Mouse (Mus musculus) hindbrain, postnatal 0 days (tissue): ENCODE results near the gene Dnajb6. TPM values are rescaled to one million over a fixed set of nuclear protein-coding genes. Genes with fewer than 3 reads are reported as not detected.
A peak's percentile ranks its signal among the peaks of the same experiment; 100 is the strongest.

Source experiments
- ATAC-seq: fragments of 200-750 bp; cut with Nextera tagmentation; 2 replicates; pipeline ENCODE4 v1.8.0; 2017; ENCODE audit warnings: mild to moderate bottlenecking, moderate TSS enrichment, moderate library complexity
- DNase-seq: peaks from one replicate; pipeline ENCODE4 v3.0.0-alpha.2; 2015; ENCODE audit warnings: low spot score
- H3K27ac ChIP-seq: fragments of 300-500 bp; sonication (generic); 2 replicates; pipeline ENCODE4 v1.5.1; 2014; ENCODE audit warnings: mild to moderate bottlenecking
- H3K27me3 ChIP-seq: fragments of 300-500 bp; sonication (generic); 2 replicates; pipeline ENCODE4 v1.6.1; 2014; ENCODE audit warnings: low read length, mixed read lengths; ENCODE audit not compliant: insufficient read depth
- H3K36me3 ChIP-seq: fragments of 300-500 bp; sonication (generic); 2 replicates; pipeline ENCODE4 v1.6.1; 2014; ENCODE audit warnings: low read length, mixed read lengths; ENCODE audit not compliant: insufficient read depth
- H3K4me1 ChIP-seq: fragments of 300-500 bp; sonication (generic); 2 replicates; pipeline ENCODE4 v1.6.1; 2014; ENCODE audit warnings: antibody characterized with exemption, low read length, mixed read lengths; ENCODE audit not compliant: insufficient read depth
- H3K4me2 ChIP-seq: fragments of 300-500 bp; sonication (generic); 2 replicates; pipeline ENCODE4 v1.6.1; 2014; ENCODE audit warnings: low read depth, mild to moderate bottlenecking, low read length, moderate library complexity, mixed read lengths
- H3K4me3 ChIP-seq: fragments of 300-500 bp; sonication (generic); 2 replicates; pipeline ENCODE4 v1.5.1; 2014; ENCODE audit warnings: low read length
- H3K9ac ChIP-seq: fragments of 300-500 bp; sonication (generic); replicated peaks from 2 replicates; pipeline ENCODE4 v1.6.1; 2014; ENCODE audit warnings: mild to moderate bottlenecking, low read length, moderate library complexity, mixed read lengths
- H3K9me3 ChIP-seq: fragments of 300-500 bp; sonication (generic); 2 replicates; pipeline ENCODE4 v1.6.1; 2016; ENCODE audit warnings: low read length, mixed read lengths
- CTCF ChIP-seq: IDR thresholded peaks from 2 replicates; pipeline ENCODE4 v1.5.1; 2016; ENCODE audit warnings: antibody characterized with exemption, control low read depth, low read depth
- WGBS: fragments of 180-500 bp; shearing (Covaris S2); extraction: QIAGEN DNeasy Blood & Tissue Kit; methylation state at CpG from one replicate; pipeline ENCODE4 v1.1.7; 2014; 5-methylcytosine and 5-hydroxymethylcytosine counted together
- polyA plus RNA-seq: library from polyadenylated mRNA; unstranded; fragments of >200 nt; fragmentation: Nextera tagmentation; extraction: Ambion mirVana; gene quantifications from 2 replicates; pipeline ENCODE4 v1.2.1, GENCODE M21; 2015
- total RNA-seq: library from RNA; depleted of rRNA; stranded (reverse); fragments of >200 nt; gene quantifications from 2 replicates; pipeline ENCODE4 v1.2.3, GENCODE M21; 2014

The Dnajb6 gene
- total and polyA plus RNA-seq, 2 experiments from 2014 or later = 96.3 to 292 TPM

DNA sequence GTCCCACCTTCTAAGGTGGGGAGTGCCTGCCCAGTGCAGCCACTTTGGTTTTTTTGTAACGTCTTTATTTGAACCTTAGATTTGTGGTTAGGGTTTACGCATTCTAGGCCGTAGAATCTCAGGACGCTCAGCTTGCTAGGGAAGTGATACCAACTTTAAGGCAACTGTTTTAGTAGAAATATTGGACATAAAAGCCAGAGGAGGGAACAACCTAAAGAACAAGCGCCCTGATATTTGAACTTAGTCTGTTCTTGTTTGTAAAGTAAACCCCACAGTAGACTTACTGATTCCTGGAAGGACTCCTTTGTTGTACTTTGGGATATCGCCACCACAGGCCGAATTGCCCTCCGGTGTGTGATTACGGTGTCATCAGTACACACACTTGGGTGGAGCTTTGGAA lies 1.5 kb downstream of the Dnajb6 start:
- no peaks in the 10 kb centered on the region for H3K36me3 ChIP-seq
- H3K4me3 ChIP-seq = peak overlapping the region; percentile 88
- no peak for ATAC-seq
- WGBS = 64% methylated on average over 9 of the region's 9 CpGs
- peak overlapping the region; percentile 89 for H3K4me2 ChIP-seq
- peaks cover 17% of the 10 kb centered on the region for H3K4me1 ChIP-seq
- peak overlapping the region; percentile 91 for H3K9ac ChIP-seq
- H3K27ac ChIP-seq = no peak overlapping the region
- DNase-seq = no peak
- no peak for TF ChIP-seq CTCF
- no peaks in the 10 kb centered on the region for H3K27me3 ChIP-seq
- H3K9me3 ChIP-seq = no peaks in the 10 kb centered on the region

DNA sequence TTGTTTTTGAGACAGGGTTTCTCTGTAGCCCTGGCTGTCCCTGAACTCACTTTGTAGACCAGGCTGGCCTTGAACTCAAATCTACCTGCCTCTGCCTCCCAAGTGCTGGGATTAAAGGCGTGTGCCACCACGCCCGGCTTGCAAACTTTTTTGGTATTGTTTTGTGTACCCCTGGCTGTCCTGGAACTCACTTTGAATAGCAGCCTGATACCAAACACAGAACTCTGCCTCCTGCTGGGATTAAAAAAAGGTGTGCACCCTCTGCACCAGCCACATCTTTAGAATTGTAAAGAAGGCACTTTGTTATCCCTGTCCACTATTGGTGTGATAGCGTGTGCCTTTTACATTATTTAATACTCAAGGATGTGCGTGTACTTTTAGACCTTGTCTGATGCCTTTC lies 2.0 kb downstream of the Dnajb6 start:
- Histone ChIP-seq H3K27me3 (no peaks in the 10 kb centered on the region), H3K27ac (no peak overlapping the region), H3K36me3 (no peaks in the 10 kb centered on the region), H3K9ac (no peak overlapping the region), H3K4me2 (peak overlapping the region; percentile 89), H3K9me3 (no peaks in the 10 kb centered on the region), H3K4me3 (no peak overlapping the region), H3K4me1 (peaks cover 17% of the 10 kb centered on the region)
- WGBS = 90% methylated on average over 5 of the region's 5 CpGs
- no peak for DNase-seq
- ATAC-seq = no peak
- TF ChIP-seq CTCF = no peak

DNA sequence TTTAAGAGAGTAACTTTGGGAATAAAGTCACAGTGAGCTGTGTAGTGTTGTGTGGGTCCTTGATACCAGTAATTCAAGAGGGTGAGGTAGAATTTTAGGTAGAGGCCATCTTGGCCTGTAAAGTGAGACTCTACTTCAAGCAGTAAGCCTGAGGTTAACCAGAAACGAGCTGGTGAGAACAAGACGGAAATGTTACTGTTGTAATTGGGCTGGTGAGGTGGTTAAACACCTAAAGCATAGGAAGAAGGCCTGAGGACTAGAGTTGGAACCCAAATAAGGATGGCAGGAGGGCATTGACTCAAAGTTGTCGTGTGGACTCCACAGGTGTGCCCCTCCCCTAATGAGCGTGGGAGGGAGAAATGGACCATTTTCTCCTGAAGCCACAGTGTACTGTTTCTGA lies 2.6 kb downstream of the Dnajb6 start:
- H3K27ac ChIP-seq = no peak overlapping the region
- no peaks in the 10 kb centered on the region for H3K27me3 ChIP-seq
- no peak for TF ChIP-seq CTCF
- H3K4me1 ChIP-seq = peaks cover 17% of the 10 kb centered on the region
- H3K9ac ChIP-seq = no peak overlapping the region
- no peak for DNase-seq
- no peaks in the 10 kb centered on the region for H3K36me3 ChIP-seq
- ATAC-seq = no peak
- no peaks in the 10 kb centered on the region for H3K9me3 ChIP-seq
- H3K4me2 ChIP-seq = no peak overlapping the region
- 86% methylated on average over 4 of the region's 4 CpGs for WGBS
- H3K4me3 ChIP-seq = no peak overlapping the region

- 79% methylated on average over 1 of the region's 1 CpGs for WGBS
- H3K4me2 ChIP-seq = no peak overlapping the region
- no peak for TF ChIP-seq CTCF
- ATAC-seq (no peak), DNase-seq (no peak)
- H3K4me3 ChIP-seq = no peak overlapping the region
- no peak overlapping the region for H3K27ac ChIP-seq
- no peaks in the 10 kb centered on the region for H3K36me3 ChIP-seq
- peaks cover 9% of the 10 kb centered on the region for H3K4me1 ChIP-seq
- no peaks in the 10 kb centered on the region for H3K27me3 ChIP-seq
- H3K9me3 ChIP-seq = no peaks in the 10 kb centered on the region
- H3K9ac ChIP-seq = no peak overlapping the region
Observed at GRCm38 (mm10) chr5:29740651-29741050, 5.2 kb downstream of the Dnajb6 start.

DNA sequence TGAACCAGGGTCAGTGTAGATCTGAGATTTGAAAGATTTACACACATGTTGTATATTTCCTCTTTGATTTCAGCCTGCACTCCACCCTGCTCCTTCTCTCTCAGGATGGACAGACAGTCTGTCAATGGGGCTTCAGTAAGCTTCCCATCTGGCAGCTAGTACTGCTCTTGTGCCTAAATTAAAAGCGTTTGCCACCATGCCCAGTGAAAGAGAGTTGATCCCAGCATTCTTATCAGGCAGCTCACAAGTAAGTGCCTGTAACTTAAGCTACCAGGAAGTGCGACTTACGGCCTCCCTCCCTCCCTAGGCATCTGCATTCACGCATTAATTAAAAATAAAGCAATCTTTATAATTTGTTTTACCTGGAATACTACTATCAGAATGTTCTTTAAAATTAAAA lies 5.6 kb downstream of the Dnajb6 start:
- Histone ChIP-seq H3K36me3 (no peaks in the 10 kb centered on the region), H3K27ac (no peak overlapping the region), H3K27me3 (no peaks in the 10 kb centered on the region), H3K9me3 (no peaks in the 10 kb centered on the region), H3K4me3 (no peak overlapping the region), H3K4me2 (no peak overlapping the region), H3K9ac (no peak overlapping the region), H3K4me1 (peaks cover 9% of the 10 kb centered on the region)
- ATAC-seq = no peak
- TF ChIP-seq CTCF = no peak
- WGBS = 74% methylated on average over 4 of the region's 4 CpGs
- DNase-seq = no peak

DNA sequence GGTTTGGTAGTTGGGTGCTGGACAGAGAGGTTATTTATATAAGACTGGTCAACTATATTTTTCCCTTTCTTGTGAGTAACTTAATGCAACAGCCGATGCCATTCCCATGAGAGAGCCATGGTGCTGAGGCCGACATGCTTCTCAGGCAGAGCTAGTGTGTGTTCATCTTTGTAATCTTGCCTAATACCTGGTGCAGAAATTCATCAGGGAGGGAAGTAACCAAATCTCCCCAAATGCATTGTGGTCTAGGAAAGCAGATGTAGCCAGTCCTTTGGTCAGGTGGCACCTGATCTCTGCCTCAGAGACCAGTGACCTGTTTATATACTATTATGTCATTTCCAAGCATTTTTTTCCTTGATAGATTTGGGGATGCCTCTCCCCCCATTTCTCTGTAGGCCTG lies 12.2 kb downstream of the Dnajb6 start:
- Histone ChIP-seq H3K4me1 (no peaks in the 10 kb centered on the region), H3K36me3 (peaks cover 16% of the 10 kb centered on the region), H3K4me3 (no peak overlapping the region), H3K27me3 (no peaks in the 10 kb centered on the region), H3K9me3 (no peaks in the 10 kb centered on the region), H3K9ac (no peak overlapping the region), H3K27ac (no peak overlapping the region), H3K4me2 (no peak overlapping the region)
- ATAC-seq (no peak), DNase-seq (no peak)
- no peak for TF ChIP-seq CTCF
- 85% methylated on average over 2 of the region's 2 CpGs for WGBS

GRCm38 (mm10) chr5:29751306-29751705 lies 15.8 kb downstream of the Dnajb6 start:
- peaks cover 38% of the 10 kb centered on the region for H3K36me3 ChIP-seq

More at GRCm38 (mm10) chr5:29751306-29751705, 15.8 kb downstream of the Dnajb6 start:
- no peak for ATAC-seq
- H3K4me1 ChIP-seq = no peaks in the 10 kb centered on the region
- no peak for DNase-seq
- H3K9me3 ChIP-seq = no peaks in the 10 kb centered on the region
- H3K27me3 ChIP-seq = no peaks in the 10 kb centered on the region
- H3K4me3 ChIP-seq = no peak overlapping the region
- no peak overlapping the region for H3K27ac ChIP-seq
- H3K4me2 ChIP-seq = no peak overlapping the region
- no peak for TF ChIP-seq CTCF
- H3K9ac ChIP-seq = no peak overlapping the region
